Mouse (Mus musculus): ENCODE measurements around the gene Cdyl. TPM values are rescaled to one million over a fixed set of nuclear protein-coding genes. Genes with fewer than 3 reads are reported as not detected.

Gene Cdyl
- polyA plus RNA-seq, 1 experiment, result 41.1 TPM

GRCm38 (mm10) chr13:35813348-35814127 lies 153.9 kb downstream of the Cdyl start:
- no peak for TF ChIP-seq POLR2A (IDR thresholded peaks at IDR 0.05; ENCODE audit: insufficient read depth, low read length)
- no peak for TF ChIP-seq EP300 (IDR thresholded peaks at IDR 0.05; ENCODE audit: insufficient read depth, low read depth, low read length)
- TF ChIP-seq CTCF (IDR thresholded peaks at IDR 0.05; ENCODE audit: low read depth, low read length), result no peak
- Histone ChIP-seq H3K27me3 (ENCODE audit: control insufficient read depth, insufficient read depth, low read length, poor library complexity, severe bottlenecking) (no peaks in the 10 kb centered on the region), H3K4me1 (ENCODE audit: control insufficient read depth, insufficient read depth, low read length) (peaks cover 2% of the 10 kb centered on the region), H3K4me3 (ENCODE audit: low read depth, low read length) (no peak overlapping the region), H3K27ac (ENCODE audit: insufficient read depth, low read length) (no peak overlapping the region), H3K9ac (ENCODE audit: low read depth, poor library complexity, severe bottlenecking) (no peak overlapping the region), H3K36me3 (ENCODE audit: control insufficient read depth, insufficient read depth, low read length, poor library complexity, severe bottlenecking) (peaks cover 25% of the 10 kb centered on the region), H3K9me3 (replicated peaks; ENCODE audit: control insufficient read depth, insufficient read depth, low read length, poor library complexity, severe bottlenecking) (no peaks in the 10 kb centered on the region; the same call in 1 of the 2 replicates)

DNA sequence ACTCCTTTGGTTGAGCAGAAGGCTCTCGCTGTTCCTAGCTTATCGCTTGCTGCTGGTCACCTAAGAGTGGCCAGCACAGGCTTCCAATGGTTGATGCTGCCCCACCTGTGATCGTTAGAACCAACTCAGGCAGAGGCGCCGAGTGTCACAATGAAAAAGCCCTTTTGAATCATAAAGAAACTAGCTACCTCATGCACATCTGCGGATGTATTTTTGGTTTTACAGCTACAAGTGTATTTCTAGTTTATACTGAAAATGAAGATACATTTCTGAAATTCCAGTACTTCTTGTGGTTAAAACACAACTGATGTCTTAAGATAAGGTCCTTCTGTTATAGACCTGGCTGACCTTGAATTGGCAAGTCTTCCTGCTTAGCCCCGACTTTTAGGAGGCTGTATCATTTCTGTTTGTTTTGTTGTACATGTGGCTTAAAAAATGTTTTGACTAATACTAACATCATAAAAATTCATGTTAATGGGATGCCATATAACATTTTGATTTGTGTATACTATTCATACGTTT lies 155.6 kb downstream of the Cdyl start:
- Histone ChIP-seq H3K9ac (ENCODE audit: low read depth, poor library complexity, severe bottlenecking) (no peak overlapping the region), H3K9me3 (replicated peaks; ENCODE audit: control insufficient read depth, insufficient read depth, low read length, poor library complexity, severe bottlenecking) (no peaks in the 10 kb centered on the region; the same call in 1 of the 2 replicates), H3K36me3 (ENCODE audit: control insufficient read depth, insufficient read depth, low read length, poor library complexity, severe bottlenecking) (peaks cover 35% of the 10 kb centered on the region), H3K27ac (ENCODE audit: insufficient read depth, low read length) (no peak overlapping the region), H3K4me1 (ENCODE audit: control insufficient read depth, insufficient read depth, low read length) (peaks cover 2% of the 10 kb centered on the region), H3K27me3 (ENCODE audit: control insufficient read depth, insufficient read depth, low read length, poor library complexity, severe bottlenecking) (no peaks in the 10 kb centered on the region), H3K4me3 (ENCODE audit: low read depth, low read length) (no peak overlapping the region)
- TF ChIP-seq CTCF (IDR thresholded peaks at IDR 0.05; ENCODE audit: low read depth, low read length) (no peak), EP300 (IDR thresholded peaks at IDR 0.05; ENCODE audit: insufficient read depth, low read depth, low read length) (no peak), POLR2A (IDR thresholded peaks at IDR 0.05; ENCODE audit: insufficient read depth, low read length) (no peak)

- Histone ChIP-seq H3K27ac (ENCODE audit: insufficient read depth, low read length) (no peak overlapping the region), H3K27me3 (ENCODE audit: control insufficient read depth, insufficient read depth, low read length, poor library complexity, severe bottlenecking) (no peaks in the 10 kb centered on the region), H3K4me1 (ENCODE audit: control insufficient read depth, insufficient read depth, low read length) (peaks cover 2% of the 10 kb centered on the region), H3K9me3 (replicated peaks; ENCODE audit: control insufficient read depth, insufficient read depth, low read length, poor library complexity, severe bottlenecking) (no peaks in the 10 kb centered on the region; the same call in 1 of the 2 replicates), H3K36me3 (ENCODE audit: control insufficient read depth, insufficient read depth, low read length, poor library complexity, severe bottlenecking) (peaks cover 38% of the 10 kb centered on the region), H3K4me3 (ENCODE audit: low read depth, low read length) (no peak overlapping the region), H3K9ac (ENCODE audit: low read depth, poor library complexity, severe bottlenecking) (no peak overlapping the region)
- TF ChIP-seq POLR2A (IDR thresholded peaks at IDR 0.05; ENCODE audit: insufficient read depth, low read length) (no peak), CTCF (IDR thresholded peaks at IDR 0.05; ENCODE audit: low read depth, low read length) (no peak), EP300 (IDR thresholded peaks at IDR 0.05; ENCODE audit: insufficient read depth, low read depth, low read length) (no peak)
Measured at GRCm38 (mm10) chr13:35815782-35816368, 156.2 kb downstream of the Cdyl start.

DNA sequence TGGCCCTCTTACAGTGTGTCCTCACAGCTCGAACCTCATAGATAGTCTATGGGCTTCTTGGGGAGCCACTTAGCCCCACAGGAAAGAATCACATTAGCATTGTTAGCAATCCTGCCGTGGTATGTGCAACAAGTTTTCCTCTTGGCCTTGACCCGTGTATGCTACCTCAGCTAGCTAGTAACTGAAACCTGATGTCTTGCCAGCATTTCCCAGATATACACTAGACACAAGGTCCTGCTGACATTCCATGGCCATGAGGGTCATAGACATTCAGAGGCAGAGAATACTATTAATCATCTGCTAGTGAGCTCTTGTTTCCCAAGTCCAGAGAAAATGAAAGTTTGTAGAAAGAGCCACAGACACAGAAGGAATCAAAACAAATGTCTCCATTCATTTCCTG lies 158.0 kb downstream of the Cdyl start:
- Histone ChIP-seq H3K9me3 (replicated peaks; ENCODE audit: control insufficient read depth, insufficient read depth, low read length, poor library complexity, severe bottlenecking) (no peaks in the 10 kb centered on the region; the same call in 1 of the 2 replicates), H3K27ac (ENCODE audit: insufficient read depth, low read length) (no peak overlapping the region), H3K36me3 (ENCODE audit: control insufficient read depth, insufficient read depth, low read length, poor library complexity, severe bottlenecking) (peaks cover 40% of the 10 kb centered on the region), H3K27me3 (ENCODE audit: control insufficient read depth, insufficient read depth, low read length, poor library complexity, severe bottlenecking) (no peaks in the 10 kb centered on the region), H3K4me1 (ENCODE audit: control insufficient read depth, insufficient read depth, low read length) (no peaks in the 10 kb centered on the region), H3K9ac (ENCODE audit: low read depth, poor library complexity, severe bottlenecking) (no peak overlapping the region), H3K4me3 (ENCODE audit: low read depth, low read length) (no peak overlapping the region)
- TF ChIP-seq POLR2A (IDR thresholded peaks at IDR 0.05; ENCODE audit: insufficient read depth, low read length) (no peak), EP300 (IDR thresholded peaks at IDR 0.05; ENCODE audit: insufficient read depth, low read depth, low read length) (no peak), CTCF (IDR thresholded peaks at IDR 0.05; ENCODE audit: low read depth, low read length) (no peak)

- TF ChIP-seq POLR2A (IDR thresholded peaks at IDR 0.05; ENCODE audit: insufficient read depth, low read length) (no peak), CTCF (IDR thresholded peaks at IDR 0.05; ENCODE audit: low read depth, low read length) (no peak), EP300 (IDR thresholded peaks at IDR 0.05; ENCODE audit: insufficient read depth, low read depth, low read length) (no peak)
- Histone ChIP-seq H3K4me1 (ENCODE audit: control insufficient read depth, insufficient read depth, low read length) (no peaks in the 10 kb centered on the region), H3K27me3 (ENCODE audit: control insufficient read depth, insufficient read depth, low read length, poor library complexity, severe bottlenecking) (no peaks in the 10 kb centered on the region), H3K9ac (ENCODE audit: low read depth, poor library complexity, severe bottlenecking) (no peak overlapping the region), H3K9me3 (replicated peaks; ENCODE audit: control insufficient read depth, insufficient read depth, low read length, poor library complexity, severe bottlenecking) (no peaks in the 10 kb centered on the region; the same call in 1 of the 2 replicates), H3K27ac (ENCODE audit: insufficient read depth, low read length) (no peak overlapping the region), H3K4me3 (ENCODE audit: low read depth, low read length) (no peak overlapping the region), H3K36me3 (ENCODE audit: control insufficient read depth, insufficient read depth, low read length, poor library complexity, severe bottlenecking) (peaks cover 44% of the 10 kb centered on the region)
Measured at GRCm38 (mm10) chr13:35818060-35818459, 158.4 kb downstream of the Cdyl start.

Measured in ES-Bruce4 (cell line).